Mouse (Mus musculus) forebrain, embryonic 15.5 days (tissue): Measurements from ENCODE around the gene Cass4. TPM values are rescaled to one million over a fixed set of nuclear protein-coding genes. Genes with fewer than 3 reads are reported as not detected.
A peak's percentile ranks its signal among the peaks of the same experiment; 100 is the strongest.

Experiments used
- ATAC-seq: fragments of 200-750 bp; cut with Nextera tagmentation; replicated peaks from 2 replicates; pipeline ENCODE4 v1.8.0; 2017; ENCODE audit warnings: mild to moderate bottlenecking, moderate TSS enrichment, moderate library complexity
- H3K27ac ChIP-seq: fragments of 300-500 bp; sonication (generic); replicated peaks from 2 replicates; pipeline ENCODE4 v1.5.1; 2015; ENCODE audit warnings: mild to moderate bottlenecking, inconsistent platforms
- H3K27me3 ChIP-seq: fragments of 300-500 bp; sonication (generic); 2 replicates; pipeline ENCODE4 v1.6.1; 2015; ENCODE audit warnings: inconsistent platforms
- H3K36me3 ChIP-seq: fragments of 300-500 bp; sonication (generic); 2 replicates; pipeline ENCODE4 v1.6.1; 2015; ENCODE audit warnings: mild to moderate bottlenecking, inconsistent platforms
- H3K4me1 ChIP-seq: fragments of 300-500 bp; sonication (generic); 2 replicates; pipeline ENCODE4 v1.6.1; 2015; ENCODE audit warnings: inconsistent platforms
- H3K4me2 ChIP-seq: fragments of 300-500 bp; sonication (generic); replicated peaks from 2 replicates; pipeline ENCODE4 v1.6.1; 2015; ENCODE audit warnings: mild to moderate bottlenecking, inconsistent platforms
- H3K4me3 ChIP-seq: fragments of 300-500 bp; sonication (generic); 2 replicates; pipeline ENCODE4 v1.5.1; 2015; ENCODE audit warnings: mild to moderate bottlenecking, inconsistent platforms
- H3K9ac ChIP-seq: fragments of 300-500 bp; sonication (generic); replicated peaks from 2 replicates; pipeline ENCODE4 v1.6.1; 2015; ENCODE audit warnings: mild to moderate bottlenecking, inconsistent platforms
- H3K9me3 ChIP-seq: fragments of 300-500 bp; sonication (generic); 2 replicates; pipeline ENCODE4 v1.6.1; 2016; ENCODE audit warnings: inconsistent platforms
- WGBS: fragments of 180-500 bp; shearing (Covaris S2); methylation state at CpG from one replicate; pipeline ENCODE4 v1.1.7; 2015; ENCODE audit warnings: mixed read lengths; 5-methylcytosine and 5-hydroxymethylcytosine counted together
- polyA plus RNA-seq: library from polyadenylated mRNA; unstranded; fragments of >200 nt; fragmentation: Nextera tagmentation; extraction: Ambion mirVana; gene quantifications from 2 replicates; pipeline ENCODE4 v1.2.1, GENCODE M21; 2015

Cass4 gene
- 0.05 and 0.09 TPM in 2 replicates for polyA plus RNA-seq

DNA sequence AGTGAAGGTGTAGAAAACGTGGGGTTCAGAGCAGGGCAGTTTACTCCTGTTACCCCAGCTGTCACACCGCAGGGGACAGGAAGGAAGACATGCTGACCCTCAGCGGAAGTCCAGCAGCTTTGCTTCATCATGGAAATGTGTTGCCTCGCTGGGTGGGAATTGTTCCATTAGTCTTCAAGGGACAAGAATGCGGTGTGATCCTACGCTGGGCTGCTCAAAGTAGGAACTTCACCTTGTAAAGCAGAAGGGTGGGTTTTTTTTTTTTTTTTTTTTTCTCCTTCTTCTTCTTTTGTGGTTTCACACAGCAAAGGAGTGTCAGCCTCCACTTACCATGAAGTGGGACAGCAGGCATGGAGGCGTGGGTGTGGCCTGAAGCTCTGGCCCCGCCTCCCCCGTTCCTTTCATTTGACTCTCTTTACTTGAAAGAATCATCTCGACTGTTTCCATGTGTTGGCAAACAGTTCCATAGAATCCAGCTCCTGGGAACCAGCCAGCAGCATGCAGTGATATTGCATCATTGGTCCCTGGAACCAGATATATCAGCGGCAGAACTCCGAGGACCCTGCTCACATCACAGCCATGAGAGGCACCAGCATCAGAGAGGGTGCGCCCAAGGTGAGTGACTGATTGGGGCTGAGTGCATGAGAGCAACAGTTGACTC, at the start of gene Cass4:
Cass4 (plus strand) TSS at position 404 of the 661 bp plus-strand sequence.
- Histone ChIP-seq H3K4me2 (no peak within 1 kb of the TSS), H3K4me3 (no peak within 1 kb of the TSS), H3K9ac (no peak within 1 kb of the TSS), H3K9me3 (no peaks in the 10 kb centered on the region), H3K4me1 (no peaks in the 10 kb centered on the region), H3K27ac (no peak within 1 kb of the TSS), H3K36me3 (no peaks in the 10 kb centered on the region), H3K27me3 (no peaks in the 10 kb centered on the region)
- WGBS: 41% methylated on average over 13 of the region's 13 CpGs
- no peak for ATAC-seq

DNA sequence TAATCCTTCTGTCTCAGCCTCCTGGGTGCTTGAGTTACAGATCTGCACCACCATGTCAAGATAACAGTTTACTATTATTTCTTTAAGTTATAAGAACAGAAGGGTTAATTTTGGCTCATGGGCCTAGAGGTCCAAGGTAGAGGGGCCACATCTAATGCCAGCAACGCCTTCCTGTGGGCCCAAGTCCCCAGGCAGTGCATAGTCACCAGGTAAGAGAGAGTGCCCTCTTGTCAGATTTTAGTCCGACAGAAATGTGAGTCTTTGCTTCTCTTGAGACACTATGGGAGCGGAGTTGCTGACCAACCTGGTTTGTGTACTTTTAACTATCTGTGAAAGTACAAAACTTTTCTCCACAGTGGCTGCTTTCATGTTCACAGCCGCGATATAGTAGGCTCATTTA, 48.9 kb upstream of the Cass4 start:
- Histone ChIP-seq H3K27me3 (no peaks in the 10 kb centered on the region), H3K4me3 (peak overlapping the region; percentile 60), H3K27ac (peak overlapping the region; percentile 81), H3K4me1 (peaks cover 68% of the 10 kb centered on the region), H3K36me3 (no peaks in the 10 kb centered on the region), H3K9me3 (no peaks in the 10 kb centered on the region), H3K9ac (no peak overlapping the region), H3K4me2 (peak overlapping the region; percentile 84)
- peak; percentile 8; the same call in 1 of the 2 replicates for ATAC-seq
- 28% methylated on average over 5 of the region's 5 CpGs for WGBS

- Histone ChIP-seq H3K4me3 (peak within 1 kb of the TSS; percentile 60), H3K36me3 (no peaks in the 10 kb centered on the region), H3K27ac (peak within 1 kb of the TSS; percentile 81), H3K27me3 (no peaks in the 10 kb centered on the region), H3K9me3 (no peaks in the 10 kb centered on the region), H3K4me2 (peak within 1 kb of the TSS; percentile 84), H3K9ac (peak within 1 kb of the TSS; percentile 70), H3K4me1 (peaks cover 72% of the 10 kb centered on the region)
- WGBS: 1% methylated on average over 27 of the region's 35 CpGs
- ATAC-seq: peak; percentile 87
These were observed 48.3 kb upstream of the Cass4 start, which contains the start of gene Fam210b for GRCm38 (mm10) chr2:172345258-172345738. TSS of gene Fam210b (plus strand) at chr2:172345565.

GRCm38 (mm10) chr2:172346034-172346929, 47.3 kb upstream of the Cass4 start:
- no peak for ATAC-seq
- peaks cover 62% of the 10 kb centered on the region for H3K4me1 ChIP-seq
- H3K4me2 ChIP-seq: peak overlapping the region; percentile 84
- peak overlapping the region; percentile 74 for H3K27ac ChIP-seq
- H3K9ac ChIP-seq: peak overlapping the region; percentile 70
- H3K36me3 ChIP-seq: no peaks in the 10 kb centered on the region
- peak overlapping the region; percentile 60 for H3K4me3 ChIP-seq
- WGBS: 11% methylated on average over 31 of the region's 31 CpGs
- no peaks in the 10 kb centered on the region for H3K27me3 ChIP-seq
- H3K9me3 ChIP-seq: no peaks in the 10 kb centered on the region

DNA sequence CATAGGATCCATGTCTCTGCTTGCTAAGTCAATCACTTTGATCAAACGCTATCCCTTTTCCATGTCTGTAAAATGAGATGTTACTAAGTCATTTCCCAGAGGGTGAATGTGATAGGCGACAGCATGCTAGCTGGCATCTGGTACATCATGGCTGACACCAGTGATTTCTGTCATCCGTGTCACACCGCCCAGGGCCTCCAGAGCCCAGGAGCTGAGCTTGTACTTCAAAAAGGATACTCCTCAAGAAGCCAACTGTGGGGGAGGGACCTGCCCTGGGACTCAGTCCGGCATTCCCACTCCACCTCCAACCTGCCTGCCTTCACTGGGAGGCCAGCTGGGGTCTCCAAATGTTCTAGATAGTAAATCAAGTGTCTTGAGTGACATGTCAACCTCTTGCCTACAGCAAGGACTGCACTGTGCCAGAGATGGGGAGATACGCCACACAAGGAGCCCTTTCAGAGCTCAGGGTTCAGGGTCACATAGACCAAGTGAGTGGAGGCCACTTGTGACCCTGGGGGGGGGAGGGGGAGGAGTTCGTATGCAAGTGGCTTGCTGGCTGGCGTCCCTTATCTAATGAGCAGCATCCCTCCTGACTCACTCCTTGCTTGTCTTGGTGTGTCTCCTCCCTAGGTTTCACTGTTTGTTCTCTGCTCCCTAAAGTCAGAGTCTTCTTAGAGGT, 46.5 kb upstream of the Cass4 start:
- WGBS: 65% methylated on average over 8 of the region's 8 CpGs
- Histone ChIP-seq H3K9ac (peak overlapping the region; percentile 70), H3K36me3 (no peaks in the 10 kb centered on the region), H3K4me2 (peak overlapping the region; percentile 84), H3K27me3 (no peaks in the 10 kb centered on the region), H3K4me1 (peaks cover 58% of the 10 kb centered on the region), H3K4me3 (peak overlapping the region; percentile 60), H3K27ac (peak overlapping the region; percentile 83; the same call in 1 of the 2 replicates), H3K9me3 (no peaks in the 10 kb centered on the region)
- no peak for ATAC-seq

DNA sequence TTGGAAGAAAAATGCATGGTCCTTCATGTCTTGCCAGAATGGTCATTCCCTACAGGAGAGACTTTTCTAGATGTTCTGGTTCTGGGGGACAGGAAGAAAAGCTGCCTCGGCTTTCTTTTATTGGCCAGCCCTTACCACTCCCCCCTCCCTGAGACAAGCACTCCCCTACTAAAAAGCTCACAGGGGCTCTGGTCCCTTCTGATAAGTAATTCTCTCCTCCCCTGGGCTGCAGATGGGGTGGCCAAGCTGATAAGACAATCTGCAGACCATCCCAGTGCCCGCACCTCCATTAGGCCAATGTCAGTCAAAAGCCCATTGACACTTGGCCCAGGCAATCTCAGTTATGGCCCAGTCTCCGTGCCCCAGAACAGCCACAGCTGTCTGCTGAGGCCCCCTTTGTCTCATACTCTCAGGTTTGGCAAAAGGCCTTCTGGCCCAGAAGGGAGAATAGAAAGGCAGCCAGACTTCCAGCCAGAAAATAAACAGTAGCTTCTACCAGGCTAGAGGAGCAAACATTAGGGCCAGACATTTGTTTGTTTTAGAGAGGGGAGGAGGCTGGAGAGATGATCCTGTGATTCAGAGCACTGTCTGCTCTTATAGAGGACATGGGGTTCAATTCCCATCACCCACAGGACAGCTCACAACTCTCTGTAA, 45.2 kb upstream of the Cass4 start:
- H3K27me3 ChIP-seq: no peaks in the 10 kb centered on the region
- H3K9ac ChIP-seq: 0 out of 2 replicates have a peak overlapping the region, but pooled peaks have one; percentile 14
- peak overlapping the region; percentile 84 for H3K4me2 ChIP-seq
- H3K4me3 ChIP-seq: no peak overlapping the region
- peak overlapping the region; percentile 83 for H3K27ac ChIP-seq
- no peaks in the 10 kb centered on the region for H3K9me3 ChIP-seq
- 40% methylated on average over 3 of the region's 3 CpGs for WGBS
- ATAC-seq: no peak
- no peaks in the 10 kb centered on the region for H3K36me3 ChIP-seq
- peaks cover 72% of the 10 kb centered on the region for H3K4me1 ChIP-seq

GRCm38 (mm10) chr2:172349776-172350175, 43.8 kb upstream of the Cass4 start:
- peaks cover 75% of the 10 kb centered on the region for H3K4me1 ChIP-seq
- H3K4me2 ChIP-seq: no peak overlapping the region
- no peaks in the 10 kb centered on the region for H3K9me3 ChIP-seq
- ATAC-seq: no peak
- H3K27me3 ChIP-seq: no peaks in the 10 kb centered on the region
- WGBS: 83% methylated on average over 14 of the region's 14 CpGs
- no peak overlapping the region for H3K4me3 ChIP-seq
- 0 out of 2 replicates have a peak overlapping the region, but pooled peaks have one; percentile 83 for H3K27ac ChIP-seq
- H3K9ac ChIP-seq: no peak overlapping the region
- no peaks in the 10 kb centered on the region for H3K36me3 ChIP-seq

DNA sequence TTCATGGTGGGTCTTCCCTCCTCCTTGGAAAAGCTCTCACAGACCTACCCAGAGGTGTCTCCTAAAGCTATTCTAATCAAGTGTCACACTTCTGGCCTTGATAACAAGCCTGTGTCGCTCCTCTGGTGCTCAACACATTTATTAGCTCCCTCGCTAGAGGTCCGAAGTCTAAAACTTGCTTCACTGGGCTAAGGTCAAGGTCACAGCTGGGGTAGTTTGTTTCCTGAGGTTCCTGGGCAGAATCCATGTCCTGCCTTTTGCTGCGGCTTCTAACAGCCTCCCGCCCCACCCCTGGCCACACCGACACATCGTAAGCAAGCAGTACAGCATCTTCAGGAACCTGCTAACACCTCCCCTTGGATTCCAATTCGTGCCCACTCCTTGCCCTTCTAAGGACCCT, 42.8 kb upstream of the Cass4 start:
- no peaks in the 10 kb centered on the region for H3K9me3 ChIP-seq
- H3K4me3 ChIP-seq: no peak overlapping the region
- no peak overlapping the region for H3K27ac ChIP-seq
- no peaks in the 10 kb centered on the region for H3K36me3 ChIP-seq
- no peak overlapping the region for H3K4me2 ChIP-seq
- peaks cover 82% of the 10 kb centered on the region for H3K4me1 ChIP-seq
- no peak overlapping the region for H3K9ac ChIP-seq
- ATAC-seq: no peak
- 90% methylated on average over 8 of the region's 8 CpGs for WGBS
- no peaks in the 10 kb centered on the region for H3K27me3 ChIP-seq

- peak overlapping the region; percentile 89 for H3K27ac ChIP-seq
- peaks cover 11% of the 10 kb centered on the region for H3K36me3 ChIP-seq
- ATAC-seq: peak; percentile 58
- H3K4me1 ChIP-seq: peaks cover 64% of the 10 kb centered on the region
- H3K4me2 ChIP-seq: no peak overlapping the region
- H3K27me3 ChIP-seq: no peaks in the 10 kb centered on the region
- no peaks in the 10 kb centered on the region for H3K9me3 ChIP-seq
- H3K4me3 ChIP-seq: no peak overlapping the region
- H3K9ac ChIP-seq: no peak overlapping the region
- 21% methylated on average over 9 of the region's 9 CpGs for WGBS
These were observed 40.4 kb upstream of the Cass4 start for GRCm38 (mm10) chr2:172353218-172353617.

DNA sequence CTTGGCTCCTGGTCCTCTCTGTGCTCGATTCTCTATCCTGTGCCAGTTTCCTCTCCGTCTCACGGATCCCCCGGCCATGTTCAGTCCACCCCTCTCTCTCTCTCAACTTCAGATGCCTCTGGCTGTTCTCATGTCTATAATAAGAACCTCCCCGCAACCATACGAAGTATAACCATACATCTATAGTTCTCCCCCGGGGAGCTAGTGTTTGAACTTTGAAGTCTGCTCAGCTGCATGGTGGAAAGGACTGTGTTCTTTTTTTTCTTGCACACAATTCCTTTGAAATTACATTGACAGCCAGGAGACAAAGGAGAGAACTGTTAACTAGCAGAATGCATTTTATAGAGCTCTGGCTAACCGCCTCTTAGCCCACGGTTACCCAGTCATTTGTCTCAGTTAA, 38.8 kb upstream of the Cass4 start:
- no peak overlapping the region for H3K4me2 ChIP-seq
- WGBS: 33% methylated on average over 9 of the region's 9 CpGs
- H3K36me3 ChIP-seq: peaks cover 16% of the 10 kb centered on the region
- H3K9me3 ChIP-seq: no peaks in the 10 kb centered on the region
- H3K27me3 ChIP-seq: no peaks in the 10 kb centered on the region
- H3K4me1 ChIP-seq: peaks cover 48% of the 10 kb centered on the region
- peak; percentile 26; the same call in 1 of the 2 replicates for ATAC-seq
- no peak overlapping the region for H3K9ac ChIP-seq
- H3K27ac ChIP-seq: peak overlapping the region; percentile 89
- no peak overlapping the region for H3K4me3 ChIP-seq

GRCm38 (mm10) chr2:172355833-172356232, 37.8 kb upstream of the Cass4 start:
- peak overlapping the region; percentile 89 for H3K27ac ChIP-seq
- no peak overlapping the region for H3K4me3 ChIP-seq
- 55% methylated on average over 5 of the region's 5 CpGs for WGBS
- peaks cover 44% of the 10 kb centered on the region for H3K4me1 ChIP-seq
- H3K9ac ChIP-seq: no peak overlapping the region
- H3K4me2 ChIP-seq: no peak overlapping the region
- ATAC-seq: no peak
- H3K9me3 ChIP-seq: no peaks in the 10 kb centered on the region
- no peaks in the 10 kb centered on the region for H3K27me3 ChIP-seq
- peaks cover 16% of the 10 kb centered on the region for H3K36me3 ChIP-seq
